Mouse (Mus musculus): ENCODE data around the gene Prr36. TPM values are rescaled to one million over a fixed set of nuclear protein-coding genes. Genes with fewer than 3 reads are reported as not detected.

The Prr36 gene
- polyA plus RNA-seq, 1 experiment from 2014 or later = 0.43 TPM

GRCm38 (mm10) chr8:4252934-4253841 lies 35.9 kb upstream of the Prr36 start, which contains the start of gene Snapc2:
Snapc2 (plus strand) TSS chr8:4253080.
- H3K27ac ChIP-seq = peak within 1 kb of the TSS; percentile 86
- no peaks in the 10 kb centered on the region for H3K9me3 ChIP-seq (replicated peaks)
- WGBS (ENCODE audit: insufficient replicate concordance) = 1% methylated on average over 69 of the region's 69 CpGs
- H3K36me3 ChIP-seq = peaks cover 42% of the 10 kb centered on the region
- H3K27me3 ChIP-seq (replicated peaks) = no peaks in the 10 kb centered on the region
- peak; percentile 92 for ATAC-seq
- peaks cover 48% of the 10 kb centered on the region for H3K4me1 ChIP-seq
- H3K4me3 ChIP-seq = peak within 1 kb of the TSS; percentile 86
- peak within 1 kb of the TSS; percentile 96 for H3K4me2 ChIP-seq
- peak within 1 kb of the TSS; percentile 89 for H3K9ac ChIP-seq

- H3K9me3 ChIP-seq (replicated peaks) = no peaks in the 10 kb centered on the region
- peaks cover 51% of the 10 kb centered on the region for H3K36me3 ChIP-seq
- peak overlapping the region; percentile 72 for H3K27ac ChIP-seq
- H3K4me3 ChIP-seq = peak overlapping the region; percentile 86
- H3K27me3 ChIP-seq (replicated peaks) = no peaks in the 10 kb centered on the region
- H3K4me2 ChIP-seq = peak overlapping the region; percentile 96
- H3K9ac ChIP-seq = peak overlapping the region; percentile 89; the same call in 1 of the 2 replicates
- WGBS (ENCODE audit: insufficient replicate concordance) = 34% methylated on average over 8 of the region's 8 CpGs
- no peak for ATAC-seq
- H3K4me1 ChIP-seq = peaks cover 47% of the 10 kb centered on the region
These were observed 35.0 kb upstream of the Prr36 start for GRCm38 (mm10) chr8:4252116-4252760.

GRCm38 (mm10) chr8:4250306-4250970 lies 33.2 kb upstream of the Prr36 start:
- Histone ChIP-seq H3K27me3 (replicated peaks) (no peaks in the 10 kb centered on the region), H3K4me1 (peaks cover 49% of the 10 kb centered on the region), H3K4me2 (0 out of 2 replicates have a peak overlapping the region, but pooled peaks have one; percentile 3), H3K9me3 (replicated peaks) (no peaks in the 10 kb centered on the region), H3K36me3 (peaks cover 53% of the 10 kb centered on the region), H3K4me3 (no peak overlapping the region), H3K27ac (no peak overlapping the region), H3K9ac (no peak overlapping the region)
- ATAC-seq = peak; percentile 31; the same call in 1 of the 2 replicates
- 34% methylated on average over 26 of the region's 26 CpGs for WGBS (ENCODE audit: insufficient replicate concordance)

- H3K9ac ChIP-seq = no peak overlapping the region
- H3K4me3 ChIP-seq = no peak overlapping the region
- no peak overlapping the region for H3K4me2 ChIP-seq
- 37% methylated on average over 29 of the region's 29 CpGs for WGBS (ENCODE audit: insufficient replicate concordance)
- H3K9me3 ChIP-seq (replicated peaks) = no peaks in the 10 kb centered on the region
- peaks cover 53% of the 10 kb centered on the region for H3K36me3 ChIP-seq
- H3K27ac ChIP-seq = no peak overlapping the region
- H3K27me3 ChIP-seq (replicated peaks) = no peaks in the 10 kb centered on the region
- peaks cover 46% of the 10 kb centered on the region for H3K4me1 ChIP-seq
- no peak for ATAC-seq
These were observed 32.0 kb upstream of the Prr36 start for GRCm38 (mm10) chr8:4249213-4249612.

- Histone ChIP-seq H3K36me3 (peaks cover 64% of the 10 kb centered on the region), H3K27ac (no peak within 1 kb of the TSS), H3K4me2 (no peak within 1 kb of the TSS), H3K4me1 (peaks cover 37% of the 10 kb centered on the region), H3K4me3 (no peak within 1 kb of the TSS), H3K27me3 (replicated peaks) (no peaks in the 10 kb centered on the region), H3K9me3 (replicated peaks) (no peaks in the 10 kb centered on the region), H3K9ac (no peak within 1 kb of the TSS)
- no peak for ATAC-seq
- 79% methylated on average over 15 of the region's 15 CpGs for WGBS (ENCODE audit: insufficient replicate concordance)
These were observed 30.8 kb upstream of the Prr36 start, which contains the start of gene Tgfbr3l for GRCm38 (mm10) chr8:4247951-4248540. Tgfbr3l (plus strand) TSS chr8:4248214.

GRCm38 (mm10) chr8:4247241-4247640 lies 30.0 kb upstream of the Prr36 start:
- no peak overlapping the region for H3K9ac ChIP-seq
- H3K4me3 ChIP-seq = no peak overlapping the region
- 76% methylated on average over 8 of the region's 8 CpGs for WGBS (ENCODE audit: insufficient replicate concordance)
- H3K9me3 ChIP-seq (replicated peaks) = no peaks in the 10 kb centered on the region
- H3K36me3 ChIP-seq = peaks cover 72% of the 10 kb centered on the region
- H3K4me2 ChIP-seq = no peak overlapping the region
- no peak overlapping the region for H3K27ac ChIP-seq
- no peak for ATAC-seq
- H3K4me1 ChIP-seq = peaks cover 32% of the 10 kb centered on the region
- no peaks in the 10 kb centered on the region for H3K27me3 ChIP-seq (replicated peaks)

GRCm38 (mm10) chr8:4245737-4246136 lies 28.5 kb upstream of the Prr36 start:
- Histone ChIP-seq H3K27ac (no peak overlapping the region), H3K36me3 (peaks cover 84% of the 10 kb centered on the region), H3K9ac (no peak overlapping the region), H3K4me3 (no peak overlapping the region), H3K9me3 (replicated peaks) (no peaks in the 10 kb centered on the region), H3K4me1 (peaks cover 28% of the 10 kb centered on the region), H3K27me3 (replicated peaks) (no peaks in the 10 kb centered on the region), H3K4me2 (no peak overlapping the region)
- ATAC-seq = no peak
- 91% methylated on average over 13 of the region's 13 CpGs for WGBS (ENCODE audit: insufficient replicate concordance)

- Histone ChIP-seq H3K27ac (no peak overlapping the region), H3K4me2 (no peak overlapping the region), H3K4me3 (no peak overlapping the region), H3K9ac (no peak overlapping the region), H3K27me3 (replicated peaks) (no peaks in the 10 kb centered on the region), H3K9me3 (replicated peaks) (no peaks in the 10 kb centered on the region), H3K4me1 (peaks cover 28% of the 10 kb centered on the region), H3K36me3 (peaks cover 89% of the 10 kb centered on the region)
- 82% methylated on average over 5 of the region's 5 CpGs for WGBS (ENCODE audit: insufficient replicate concordance)
- no peak for ATAC-seq
These were observed 27.8 kb upstream of the Prr36 start for GRCm38 (mm10) chr8:4245061-4245460.

GRCm38 (mm10) chr8:4239193-4239890 lies 22.1 kb upstream of the Prr36 start:
- WGBS (ENCODE audit: insufficient replicate concordance) = 10% methylated on average over 19 of the region's 19 CpGs
- Histone ChIP-seq H3K27ac (peak overlapping the region; percentile 96), H3K4me1 (peaks cover 30% of the 10 kb centered on the region), H3K4me2 (peak overlapping the region; percentile 83), H3K27me3 (replicated peaks) (peaks cover 9% of the 10 kb centered on the region; the same call in 1 of the 2 replicates), H3K4me3 (peak overlapping the region; percentile 82), H3K36me3 (peaks cover 38% of the 10 kb centered on the region), H3K9ac (peak overlapping the region; percentile 79), H3K9me3 (replicated peaks) (no peaks in the 10 kb centered on the region)
- ATAC-seq = peak; percentile 50

- H3K9me3 ChIP-seq (replicated peaks) = no peaks in the 10 kb centered on the region
- peak within 1 kb of the TSS; percentile 83 for H3K4me2 ChIP-seq
- peaks cover 14% of the 10 kb centered on the region; the same call in 1 of the 2 replicates for H3K27me3 ChIP-seq (replicated peaks)
- peak within 1 kb of the TSS; percentile 79 for H3K9ac ChIP-seq
- ATAC-seq = peak; percentile 91
- peaks cover 30% of the 10 kb centered on the region for H3K4me1 ChIP-seq
- peak within 1 kb of the TSS; percentile 82 for H3K4me3 ChIP-seq
- peaks cover 31% of the 10 kb centered on the region for H3K36me3 ChIP-seq
- under 1% methylated on average over 71 of the region's 71 CpGs for WGBS (ENCODE audit: insufficient replicate concordance)
- H3K27ac ChIP-seq = peak within 1 kb of the TSS; percentile 96
These were observed 21.4 kb upstream of the Prr36 start, which contains the start of the genes Map2k7 and Gm49320 for GRCm38 (mm10) chr8:4238434-4239192. Map2k7 (plus strand) TSS chr8:4238740. Gm49320 (plus strand) TSS chr8:4238865.
